Mouse (Mus musculus) layer of hippocampus, adult 11-12 months (tissue): ENCODE measurements at regions not wholly inside any gene's neighbourhood (a gene's known extent, or its start where the extent isn't known, plus 50 kb on each side); places are given as distances from the start of the nearest gene placed in this dataset.

Experiments used
- DNase-seq: peaks from one replicate; pipeline ENCODE4 v3.0.0; 2022; ENCODE audit warnings: low spot score

- DNase-seq, result no peak
Measured at GRCm38 (mm10) chrX:147616374-147616773, 62.5 kb upstream of the Lrch2 start.

- peak; percentile 49 for DNase-seq
Measured at GRCm38 (mm10) chrX:147608660-147609059, 54.8 kb upstream of the Lrch2 start.
